Mouse (Mus musculus) cortical plate, adult 2 months (tissue): ENCODE results near the gene Dupd1.

Source experiments
- CTCF ChIP-seq: fragments of 200-500 bp; IDR thresholded peaks from 2 replicates; pipeline ENCODE4 v1.5.1; 2011; ENCODE audit warnings: mild to moderate bottlenecking, control low read depth, low read length; ENCODE audit not compliant: insufficient read depth; ENCODE audit errors: extremely low read depth
- POLR2A ChIP-seq: fragments of 200-500 bp; IDR thresholded peaks from 2 replicates; pipeline ENCODE4 v1.6.1; 2011; ENCODE audit warnings: mild to moderate bottlenecking, low read length, control low read depth; ENCODE audit not compliant: insufficient read depth; ENCODE audit errors: extremely low read depth

GRCm38 (mm10) chr14:21720430-21721205 is 6.2 kb upstream of the Dupd1 start:
- TF ChIP-seq POLR2A (no peak), CTCF (no peak)
